Mouse (Mus musculus) hematopoietic stem cell, adult 5-6 weeks (primary cell): ENCODE results near the gene Fkbp10. TPM values are rescaled to one million over a fixed set of nuclear protein-coding genes. Genes with fewer than 3 reads are reported as not detected.

Experiments
- ATAC-seq, 2 experiments: fragments of 125-278 bp in 1 of 2; replicated peaks in 1 of 2; 2 replicates each; pipeline ENCODE4 v1.8.0; 2016 to 2017; ENCODE audit warnings: inconsistent platforms in 2 of 2, mild to moderate bottlenecking in 2 of 2, moderate number of reproducible peaks in 2 of 2, low read depth in 1 of 2, moderate TSS enrichment in 1 of 2; ENCODE audit not compliant: low FRiP score in 2 of 2, poor library complexity in 2 of 2, severe bottlenecking in 2 of 2, insufficient read depth in 1 of 2, low TSS enrichment in 1 of 2
- total RNA-seq: library from RNA; stranded (forward); fragments of 172-1452, 232-1000 nt; gene quantifications from 2 replicates; pipeline ENCODE4 v1.2.3, GENCODE M21; 2017

The Fkbp10 gene
- total RNA-seq, 1 experiment from 2014 or later = 0.74 TPM

DNA sequence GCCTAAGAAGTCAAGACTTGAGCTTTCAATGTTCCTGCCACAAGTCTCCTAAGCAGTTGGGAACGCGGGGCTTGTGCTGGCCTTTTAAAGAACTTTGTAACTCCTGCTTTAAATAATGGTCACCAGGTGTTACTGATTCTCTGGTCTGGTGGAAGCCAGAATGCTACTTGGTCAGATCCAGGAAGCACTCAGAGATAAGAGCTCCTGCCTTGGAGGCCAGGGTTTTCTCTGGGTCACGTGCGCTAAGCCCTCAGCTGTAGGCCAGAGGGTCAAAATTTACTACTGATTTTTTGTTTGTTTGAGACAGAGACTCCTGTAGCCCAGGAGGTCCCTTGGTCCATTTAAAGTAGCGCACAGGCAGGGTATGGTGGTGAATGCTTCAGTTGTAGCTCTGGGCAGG is 16.5 kb downstream of the Fkbp10 start:
- ATAC-seq = no peak

DNA sequence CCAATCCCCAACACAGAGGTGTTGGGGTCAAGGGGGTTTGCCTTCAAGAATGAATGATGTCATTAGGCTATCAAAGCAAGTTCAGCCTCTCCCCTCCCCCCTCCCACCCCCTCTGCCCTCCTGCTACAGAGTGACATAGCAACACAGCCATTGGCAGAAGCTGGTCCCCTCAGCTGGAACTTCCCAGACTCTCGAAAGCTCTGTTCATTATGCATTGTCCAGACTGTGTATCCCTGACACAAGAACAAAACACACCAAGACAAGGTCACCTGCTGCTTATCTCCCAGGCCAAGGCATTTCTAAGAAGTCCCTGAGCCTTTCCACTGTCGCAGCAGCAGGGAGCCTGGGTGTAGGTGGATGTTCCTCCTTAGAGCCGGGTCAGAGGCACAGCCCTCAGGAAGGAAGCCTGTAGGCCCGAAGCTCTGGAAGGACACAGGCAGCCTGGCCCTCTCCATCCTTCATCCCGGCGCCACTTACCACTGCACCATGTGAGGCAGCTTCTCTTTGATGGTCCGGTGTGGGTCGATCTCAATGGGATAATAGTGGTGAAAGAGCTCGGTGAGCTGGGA is 20.3 kb downstream of the Fkbp10 start:
- no peak for ATAC-seq

- ATAC-seq = no peak
Measured at GRCm38 (mm10) chr11:100437901-100438300, 22.4 kb downstream of the Fkbp10 start.

- peak; percentile 78 to 93 for ATAC-seq
Measured at GRCm38 (mm10) chr11:100440691-100441522, 25.4 kb downstream of the Fkbp10 start.

DNA sequence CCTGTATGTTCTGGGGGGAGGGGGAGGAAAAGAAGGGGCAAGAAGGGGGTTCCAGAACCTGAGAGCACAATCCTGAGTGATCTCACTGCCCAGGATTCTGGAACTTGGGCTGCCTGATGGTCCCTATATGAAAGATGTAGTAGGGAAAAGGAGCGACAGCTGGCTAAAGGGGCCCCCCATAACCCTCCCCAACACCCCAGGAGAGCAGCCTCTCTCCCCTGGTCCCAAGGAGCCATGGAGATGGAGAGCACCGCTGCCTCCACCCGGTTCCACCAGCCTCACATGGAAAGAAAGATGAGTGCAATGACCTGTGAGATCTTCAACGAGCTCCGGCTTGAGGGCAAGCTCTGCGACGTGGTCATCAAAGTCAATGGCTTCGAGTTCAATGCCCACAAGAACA is 26.3 kb downstream of the Fkbp10 start, which contains the start of the genes Nt5c3b and Klhl10:
Gene Nt5c3b (minus strand): TSS at position 12 of the 400 bp plus-strand sequence.
Gene Klhl10 (plus strand): TSS at position 121 of the 400 bp plus-strand sequence.
- no peak for ATAC-seq

DNA sequence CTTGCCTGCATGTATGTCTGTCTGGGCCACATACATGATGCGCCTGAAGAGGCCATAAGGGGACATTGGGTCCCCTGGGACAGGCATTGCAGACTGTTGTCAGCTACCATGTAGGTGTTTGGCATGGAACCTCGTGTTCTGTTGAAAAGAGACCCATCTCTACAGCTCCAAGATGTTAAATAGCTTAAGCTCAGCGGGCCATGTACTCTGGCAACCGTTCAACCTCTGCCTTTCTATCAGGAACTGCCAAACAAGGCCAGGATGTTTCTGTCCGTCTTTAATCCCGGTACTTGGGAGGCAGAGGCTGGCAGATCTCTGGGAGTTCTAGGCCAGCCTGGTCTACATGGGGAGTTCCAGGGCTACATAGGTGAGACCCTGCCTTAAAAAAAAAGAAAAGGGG is 27.1 kb downstream of the Fkbp10 start:
- ATAC-seq = no peak

GRCm38 (mm10) chr11:100457247-100457646 is 41.8 kb downstream of the Fkbp10 start:
- no peak for ATAC-seq

DNA sequence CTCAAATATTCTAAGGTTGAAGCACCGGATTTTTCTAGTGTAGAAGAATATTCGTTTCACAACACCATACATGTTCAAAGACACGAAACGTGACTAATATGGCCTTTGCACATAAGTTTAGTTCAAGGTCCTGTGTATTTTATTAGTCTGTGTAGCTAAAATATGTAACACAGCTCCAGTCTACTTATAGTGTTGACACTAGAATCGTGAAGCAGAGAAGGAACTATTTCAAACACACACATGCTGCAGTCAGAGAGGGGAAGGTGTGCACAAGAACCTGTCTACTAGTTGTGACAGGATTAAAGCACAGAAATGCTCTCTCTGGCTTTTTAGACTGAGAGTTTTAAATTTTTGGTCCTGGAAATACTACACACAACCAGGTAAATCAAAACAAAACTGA is 42.2 kb downstream of the Fkbp10 start:
- ATAC-seq = no peak

DNA sequence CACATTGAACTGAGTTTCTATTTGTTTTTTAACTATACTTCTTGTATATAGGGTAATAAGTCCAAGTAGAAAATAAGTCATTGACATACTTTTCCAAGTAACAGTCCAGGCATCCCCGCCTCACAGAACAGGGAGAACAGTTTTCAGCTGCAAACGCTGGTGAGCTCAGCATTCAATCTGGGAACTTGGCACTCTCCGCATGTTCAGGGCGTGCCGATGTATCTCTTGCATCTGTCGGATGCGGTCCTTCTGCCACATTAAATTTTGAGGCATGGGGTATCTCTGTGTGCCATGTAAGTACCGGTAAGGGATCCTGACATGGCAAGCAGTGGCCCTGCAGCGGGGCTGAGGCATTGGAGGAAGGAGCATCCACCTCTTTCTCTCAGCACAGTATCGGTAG is 47.2 kb downstream of the Fkbp10 start:
- no peak for ATAC-seq

- no peak for ATAC-seq
Measured at GRCm38 (mm10) chr11:100465229-100465792, 49.8 kb downstream of the Fkbp10 start.

DNA sequence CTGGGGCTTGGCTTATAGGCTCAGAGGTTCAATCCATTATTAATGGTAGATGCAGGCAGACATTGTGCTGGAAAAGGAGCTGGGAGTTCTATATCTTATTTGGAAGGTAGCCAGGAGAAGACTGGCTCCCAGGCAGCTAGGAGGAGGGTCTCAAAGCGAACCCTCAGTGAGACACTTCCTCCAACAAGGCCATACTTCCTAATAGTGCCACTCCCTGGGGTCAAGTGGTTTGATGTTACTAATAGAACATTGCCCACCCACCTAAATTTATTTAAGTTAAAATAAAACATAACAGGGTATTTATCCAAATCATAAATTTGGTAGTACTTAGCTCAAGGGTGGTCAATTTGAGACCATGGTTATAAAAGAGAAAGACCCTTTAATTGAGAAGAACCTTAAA is 50.3 kb downstream of the Fkbp10 start:
- no peak for ATAC-seq

DNA sequence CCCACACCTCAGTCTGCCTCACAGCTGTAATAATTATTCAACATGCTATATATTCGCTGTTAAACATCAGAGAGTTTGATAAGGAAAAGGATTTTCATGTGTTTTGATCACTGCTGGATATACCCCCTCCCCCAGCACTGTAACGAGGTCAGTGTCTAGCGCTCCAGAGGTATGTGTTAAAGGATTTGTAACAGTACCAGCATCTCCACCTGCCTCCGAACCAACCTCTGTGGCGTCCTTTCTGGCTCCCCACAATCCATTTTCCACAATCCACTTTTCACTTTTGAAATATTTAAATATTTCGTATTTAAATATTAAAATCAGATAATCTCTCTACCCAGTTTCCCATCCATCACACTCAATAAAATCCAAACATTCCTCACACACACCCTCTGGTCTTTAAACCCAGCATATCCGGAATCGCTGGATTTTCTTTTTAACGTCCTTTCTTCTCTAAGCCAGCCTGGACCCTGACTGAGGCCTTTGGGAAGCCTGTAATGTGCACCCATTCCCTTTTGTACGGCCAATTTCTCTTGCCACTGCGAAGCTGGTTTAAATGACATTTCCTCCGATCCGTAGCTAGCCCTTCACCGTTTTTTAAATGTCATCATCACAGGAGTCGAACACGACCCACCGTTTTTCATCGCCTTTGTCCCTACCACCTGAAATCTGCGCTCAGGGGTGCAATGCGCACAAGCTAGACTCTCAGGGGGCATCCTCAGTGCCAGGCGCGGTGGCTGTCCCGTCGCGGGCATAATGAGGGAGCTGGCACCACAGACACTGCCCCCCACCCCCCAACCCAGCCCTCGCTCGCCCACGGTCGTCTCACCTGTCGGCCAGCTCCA is 56.1 kb downstream of the Fkbp10 start:
- ATAC-seq = no peak

- peak; percentile 93 to 97 for ATAC-seq
Measured at GRCm38 (mm10) chr11:100472197-100472934, 56.9 kb downstream of the Fkbp10 start, which contains the start of gene Klhl11. Gene Klhl11 (minus strand): TSS chr11:100472741.

- 0 out of 4 replicates have a peak, but pooled peaks of 1 of the 2 experiments have one; percentile 5 for ATAC-seq
Measured at GRCm38 (mm10) chr11:100472935-100473295, 57.4 kb downstream of the Fkbp10 start.
